Comparison of ENCODE assay signal across 9 mouse cellular contexts in genomic region chr17:73022630-73023051, GRCm38 (mm10).
DNase-seq lines count a peak whose midpoint lies in the region; ATAC-seq and TF ChIP-seq lines count a peak whose summit lies in the region.
"Had no signal": no experiment of that assay in that cellular context is flagged by ENCODE, and none has a peak within 500 bp of the region (broad histone marks: within the 10 kb centered on the region; RNA-seq: fewer than 3 reads in every experiment).

No protein-coding gene starts in this region.

- H3K36me3 ChIP-seq in heart, embryonic 16.5 days (ENCODE audit: control insufficient read depth, insufficient read depth), result no peaks in the 10 kb centered on the region
- H3K36me3 ChIP-seq in limb, embryonic 11.5 days (ENCODE audit: control insufficient read depth, insufficient read depth, low read length), result no peaks in the 10 kb centered on the region
- H3K36me3 ChIP-seq in stomach, embryonic 15.5 days, result no peaks in the 10 kb centered on the region
- no peaks in the 10 kb centered on the region for H3K36me3 ChIP-seq in midbrain, postnatal 0 days (ENCODE audit: insufficient read depth, low read length)
- H3K36me3 ChIP-seq in forebrain, embryonic 11.5 days (ENCODE audit: control insufficient read depth, insufficient read depth, low read length), result no peaks in the 10 kb centered on the region
- H3K36me3 ChIP-seq: neural tube, embryonic 13.5 days had no signal

- H3K9me3 ChIP-seq in heart, embryonic 16.5 days (replicated peaks; ENCODE audit: control insufficient read depth, low read length), result no peaks in the 10 kb centered on the region
- H3K9me3 ChIP-seq in limb, embryonic 11.5 days (ENCODE audit: control insufficient read depth, low read length), result no peaks in the 10 kb centered on the region
- no peaks in the 10 kb centered on the region for H3K9me3 ChIP-seq in stomach, embryonic 15.5 days
- no peaks in the 10 kb centered on the region for H3K9me3 ChIP-seq in midbrain, postnatal 0 days (ENCODE audit: low read length)
- H3K9me3 ChIP-seq in forebrain, embryonic 11.5 days (ENCODE audit: control insufficient read depth, low read length), result no peaks in the 10 kb centered on the region
- H3K9me3 ChIP-seq: neural tube, embryonic 13.5 days had no signal

- WGBS in heart, embryonic 16.5 days, result 13% methylated on average over 8 of the region's 8 CpGs
- WGBS in limb, embryonic 11.5 days, result 67% methylated on average over 8 of the region's 8 CpGs
- 29% methylated on average over 8 of the region's 8 CpGs for WGBS in stomach, embryonic 15.5 days
- 64% methylated on average over 8 of the region's 8 CpGs for WGBS in midbrain, postnatal 0 days
- WGBS in forebrain, embryonic 11.5 days, result 76% methylated on average over 8 of the region's 8 CpGs

- DNase-seq in embryo, embryonic 11.5 days (ENCODE audit: low read depth, low spot score), result peak; percentile 24
- no peak for DNase-seq in embryo, embryonic 10 days (ENCODE audit: low spot score)
- DNase-seq in cerebellum, postnatal 36 days, result peak; percentile 4 to 9
- peak; percentile 52 for DNase-seq in limb, embryonic 11.5 days (ENCODE audit: low spot score)
- no peak for DNase-seq in midbrain, postnatal 0 days (ENCODE audit: low spot score)
- no peak for DNase-seq in forebrain, embryonic 11.5 days (ENCODE audit: low spot score)

- H3K4me1 ChIP-seq in heart, embryonic 16.5 days (ENCODE audit: control insufficient read depth, insufficient read depth, low read length), result peaks cover 25% of the 10 kb centered on the region
- peaks cover 4% of the 10 kb centered on the region; the same call in 1 of the 2 replicates for H3K4me1 ChIP-seq in limb, embryonic 11.5 days (ENCODE audit: control insufficient read depth, insufficient read depth, low read length)
- peaks cover 10% of the 10 kb centered on the region for H3K4me1 ChIP-seq in stomach, embryonic 15.5 days
- H3K4me1 ChIP-seq in midbrain, postnatal 0 days (ENCODE audit: insufficient read depth, low read length), result no peaks in the 10 kb centered on the region
- no peaks in the 10 kb centered on the region for H3K4me1 ChIP-seq in forebrain, embryonic 11.5 days (replicated peaks; ENCODE audit: control insufficient read depth, insufficient read depth, low read length)
- H3K4me1 ChIP-seq: neural tube, embryonic 13.5 days had no signal

- peak overlapping the region; percentile 46 for H3K9ac ChIP-seq in heart, embryonic 16.5 days (ENCODE audit: low read length)
- H3K9ac ChIP-seq in limb, embryonic 11.5 days (ENCODE audit: low read length), result no peak overlapping the region
- no peak overlapping the region for H3K9ac ChIP-seq in stomach, embryonic 15.5 days
- no peak overlapping the region for H3K9ac ChIP-seq in midbrain, postnatal 0 days (replicated peaks; ENCODE audit: low read length, poor library complexity, severe bottlenecking)
- no peak overlapping the region for H3K9ac ChIP-seq in forebrain, embryonic 11.5 days (ENCODE audit: low read length)
- H3K9ac ChIP-seq: neural tube, embryonic 13.5 days had no signal

- peak; percentile 98 for ATAC-seq in heart, embryonic 16.5 days (replicated peaks; ENCODE audit: extremely low read depth, insufficient read depth, low FRiP score)
- ATAC-seq in limb, embryonic 11.5 days (ENCODE audit: insufficient number of reproducible peaks, low FRiP score, low TSS enrichment, low read depth), result peak; percentile 88
- peak; percentile 81; the same call in 1 of the 2 replicates for ATAC-seq in stomach, embryonic 15.5 days (ENCODE audit: insufficient read depth, low FRiP score, low read depth)
- no peak for ATAC-seq in midbrain, postnatal 0 days (ENCODE audit: low FRiP score)
- no peak for ATAC-seq in forebrain, embryonic 11.5 days (replicated peaks; ENCODE audit: low FRiP score)

- H3K27ac ChIP-seq in heart, embryonic 16.5 days (ENCODE audit: low read length), result peak overlapping the region; percentile 96
- H3K27ac ChIP-seq in limb, embryonic 11.5 days (replicated peaks; ENCODE audit: low read depth, low read length), result no peak overlapping the region
- H3K27ac ChIP-seq in stomach, embryonic 15.5 days, result peak overlapping the region; percentile 71
- no peak overlapping the region for H3K27ac ChIP-seq in midbrain, postnatal 0 days (ENCODE audit: low read depth, low read length)
- no peak overlapping the region for H3K27ac ChIP-seq in forebrain, embryonic 11.5 days (ENCODE audit: low read depth, low read length)
- H3K27ac ChIP-seq: neural tube, embryonic 13.5 days had no signal

- no peak overlapping the region for H3K4me2 ChIP-seq in heart, embryonic 16.5 days (ENCODE audit: low read depth, low read length)
- no peak overlapping the region for H3K4me2 ChIP-seq in limb, embryonic 11.5 days (ENCODE audit: low read depth, severe bottlenecking)
- no peak overlapping the region for H3K4me2 ChIP-seq in stomach, embryonic 15.5 days
- H3K4me2 ChIP-seq in midbrain, postnatal 0 days (ENCODE audit: low read depth, low read length, poor library complexity, severe bottlenecking), result no peak overlapping the region
- H3K4me2 ChIP-seq in forebrain, embryonic 11.5 days (ENCODE audit: low read depth, low read length, severe bottlenecking), result no peak overlapping the region
- H3K4me2 ChIP-seq: neural tube, embryonic 13.5 days had no signal

- no peak for TF ChIP-seq CTCF in midbrain, postnatal 0 days (IDR thresholded peaks at IDR 0.05)

- no peak overlapping the region for H3K4me3 ChIP-seq in heart, embryonic 16.5 days (ENCODE audit: low read length)
- no peak overlapping the region for H3K4me3 ChIP-seq in limb, embryonic 11.5 days (ENCODE audit: low read depth, low read length)
- H3K4me3 ChIP-seq in stomach, embryonic 15.5 days (replicated peaks), result no peak overlapping the region
- H3K4me3 ChIP-seq in midbrain, postnatal 0 days (ENCODE audit: low read depth, low read length), result no peak overlapping the region
- no peak overlapping the region for H3K4me3 ChIP-seq in forebrain, embryonic 11.5 days (ENCODE audit: low read depth, low read length)
- H3K4me3 ChIP-seq: neural tube, embryonic 13.5 days had no signal

- H3K27me3 ChIP-seq in heart, embryonic 16.5 days (ENCODE audit: control insufficient read depth, insufficient read depth, low read length), result no peaks in the 10 kb centered on the region; the same call in 1 of the 2 replicates
- H3K27me3 ChIP-seq in limb, embryonic 11.5 days (ENCODE audit: control insufficient read depth, insufficient read depth, low read length), result no peaks in the 10 kb centered on the region
- H3K27me3 ChIP-seq in stomach, embryonic 15.5 days (replicated peaks), result no peaks in the 10 kb centered on the region
- no peaks in the 10 kb centered on the region for H3K27me3 ChIP-seq in midbrain, postnatal 0 days (ENCODE audit: insufficient read depth, low read length)
- H3K27me3 ChIP-seq in forebrain, embryonic 11.5 days (ENCODE audit: control insufficient read depth, insufficient read depth, low read length), result no peaks in the 10 kb centered on the region
- H3K27me3 ChIP-seq: neural tube, embryonic 13.5 days had no signal

Comparison
In these comparisons a context has a peak if more than half of its experiments do, and no peak if none do; other contexts are left out.
1. DNase-seq: peak in embryo, embryonic 11.5 days (single experiment), cerebellum, postnatal 36 days (2 of 2) and limb, embryonic 11.5 days (single experiment); none in embryo, embryonic 10 days (single experiment), midbrain, postnatal 0 days (single experiment) and forebrain, embryonic 11.5 days (single experiment).
2. ATAC-seq: peak in heart, embryonic 16.5 days (single experiment), limb, embryonic 11.5 days (single experiment) and stomach, embryonic 15.5 days (single experiment); none in midbrain, postnatal 0 days (single experiment) and forebrain, embryonic 11.5 days (single experiment).
3. H3K27ac ChIP-seq: peak in heart, embryonic 16.5 days (single experiment) and stomach, embryonic 15.5 days (single experiment); none in limb, embryonic 11.5 days (single experiment), midbrain, postnatal 0 days (single experiment) and forebrain, embryonic 11.5 days (single experiment).